Comparison of ENCODE assay signal across 8 mouse cellular contexts in genomic region chr16:91932082-91932690, GRCm38 (mm10).
DNase-seq lines count a peak whose midpoint lies in the region; ATAC-seq and TF ChIP-seq lines count a peak whose summit lies in the region.

No protein-coding gene starts in this region.

- no peaks in the 10 kb centered on the region for H3K9me3 ChIP-seq in neural tube, embryonic 11.5 days (ENCODE audit: control insufficient read depth, low read length)
- no peaks in the 10 kb centered on the region for H3K9me3 ChIP-seq in liver, embryonic 11.5 days (ENCODE audit: control insufficient read depth, low read length)
- no peaks in the 10 kb centered on the region for H3K9me3 ChIP-seq in stomach, postnatal 0 days (ENCODE audit: control insufficient read depth, low read length)

- no peaks in the 10 kb centered on the region for H3K27me3 ChIP-seq in cerebellum, adult 2 months (ENCODE audit: control insufficient read depth, insufficient read depth, low read length)
- no peaks in the 10 kb centered on the region for H3K27me3 ChIP-seq in neural tube, embryonic 11.5 days (ENCODE audit: control insufficient read depth, insufficient read depth, low read length)
- H3K27me3 ChIP-seq in liver, embryonic 11.5 days (replicated peaks; ENCODE audit: control insufficient read depth, insufficient read depth, low read length), result no peaks in the 10 kb centered on the region
- no peaks in the 10 kb centered on the region for H3K27me3 ChIP-seq in stomach, postnatal 0 days (ENCODE audit: control insufficient read depth, insufficient read depth, low read length)

- H3K9ac ChIP-seq in neural tube, embryonic 11.5 days (ENCODE audit: low read length), result no peak overlapping the region
- no peak overlapping the region for H3K9ac ChIP-seq in liver, embryonic 11.5 days (ENCODE audit: low read depth, low read length)
- no peak overlapping the region for H3K9ac ChIP-seq in stomach, postnatal 0 days (ENCODE audit: low read length)

- no peak for TF ChIP-seq POLR2A in cerebellum, adult 2 months (IDR thresholded peaks at IDR 0.05; ENCODE audit: borderline replicate concordance, insufficient read depth, low read length)

- peaks cover 4% of the 10 kb centered on the region for H3K36me3 ChIP-seq in neural tube, embryonic 11.5 days (ENCODE audit: control insufficient read depth, insufficient read depth, low read length)
- peaks cover 21% of the 10 kb centered on the region for H3K36me3 ChIP-seq in liver, embryonic 11.5 days (ENCODE audit: control insufficient read depth, insufficient read depth, low read length)
- H3K36me3 ChIP-seq in stomach, postnatal 0 days (ENCODE audit: control insufficient read depth, insufficient read depth, low read length), result peaks cover 13% of the 10 kb centered on the region

- no peak overlapping the region for H3K4me3 ChIP-seq in cerebellum, adult 2 months (replicated peaks; ENCODE audit: insufficient read depth, low read depth, low read length)
- H3K4me3 ChIP-seq in neural tube, embryonic 11.5 days (ENCODE audit: low read depth, low read length), result peak overlapping the region; percentile 93
- H3K4me3 ChIP-seq in liver, embryonic 11.5 days (ENCODE audit: low read depth, low read length), result peak overlapping the region; percentile 84
- peak overlapping the region; percentile 98 for H3K4me3 ChIP-seq in stomach, postnatal 0 days (ENCODE audit: low read depth, low read length)

- H3K4me2 ChIP-seq in neural tube, embryonic 11.5 days (ENCODE audit: low read depth), result peak overlapping the region; percentile 46
- peak overlapping the region; percentile 53 for H3K4me2 ChIP-seq in liver, embryonic 11.5 days
- peak overlapping the region; percentile 57 for H3K4me2 ChIP-seq in stomach, postnatal 0 days (replicated peaks; ENCODE audit: low read depth)

- no peak for TF ChIP-seq EP300 in stomach, postnatal 0 days (optimal IDR thresholded peaks at IDR 0.05)

- no peak for TF ChIP-seq CTCF in cerebellum, adult 2 months (IDR thresholded peaks at IDR 0.05; ENCODE audit: borderline replicate concordance, insufficient read depth, low read depth, low read length)
- TF ChIP-seq CTCF in stomach, postnatal 0 days (IDR thresholded peaks at IDR 0.05; ENCODE audit: low read depth), result peak; percentile 44

- peak; percentile 33 for DNase-seq in cerebellum, adult 11-12 months
- no peak for DNase-seq in cerebellum, adult 2 months
- DNase-seq in neural tube, embryonic 11.5 days (ENCODE audit: low spot score), result no peak
- no peak for DNase-seq in neural tube, embryonic 10.5 days (ENCODE audit: extremely low spot score, low spot score)
- DNase-seq in liver, embryonic 11.5 days (ENCODE audit: low spot score), result no peak
- peak; percentile 11 for DNase-seq in stomach, postnatal 0 days (ENCODE audit: low spot score)
- no peak for DNase-seq in c-Kit-positive CD71-positive TER-119-positive erythroid progenitor cells, embryonic 14.5 days (ENCODE audit: low spot score)
- DNase-seq in layer of hippocampus, adult 11-12 months (ENCODE audit: low spot score), result no peak

- no peak overlapping the region for H3K27ac ChIP-seq in cerebellum, adult 2 months (ENCODE audit: insufficient read depth, low read length)
- H3K27ac ChIP-seq in neural tube, embryonic 11.5 days (ENCODE audit: low read depth, low read length), result no peak overlapping the region
- H3K27ac ChIP-seq in liver, embryonic 11.5 days (ENCODE audit: low read depth, low read length), result no peak overlapping the region; the same call in 1 of the 2 replicates
- no peak overlapping the region for H3K27ac ChIP-seq in stomach, postnatal 0 days (replicated peaks)

- 56% methylated on average over 8 of the region's 8 CpGs for WGBS in cerebellum, adult 2 months
- WGBS in neural tube, embryonic 11.5 days, result 60% methylated on average over 8 of the region's 8 CpGs
- WGBS in liver, embryonic 11.5 days, result 45% methylated on average over 8 of the region's 8 CpGs
- 43% methylated on average over 8 of the region's 8 CpGs for WGBS in stomach, postnatal 0 days

- H3K4me1 ChIP-seq in cerebellum, adult 2 months (ENCODE audit: control insufficient read depth, insufficient read depth, low read length), result peaks cover 9% of the 10 kb centered on the region; the same call in 1 of the 2 replicates
- peaks cover 6% of the 10 kb centered on the region for H3K4me1 ChIP-seq in neural tube, embryonic 11.5 days (ENCODE audit: control insufficient read depth, insufficient read depth, low read length)
- peaks cover 9% of the 10 kb centered on the region for H3K4me1 ChIP-seq in liver, embryonic 11.5 days (replicated peaks; ENCODE audit: control insufficient read depth, insufficient read depth, low read length)
- H3K4me1 ChIP-seq in stomach, postnatal 0 days (replicated peaks; ENCODE audit: control insufficient read depth, insufficient read depth), result no peaks in the 10 kb centered on the region

- no peak for ATAC-seq in neural tube, embryonic 11.5 days (ENCODE audit: insufficient read depth, low FRiP score, low TSS enrichment)
- no peak for ATAC-seq in liver, embryonic 11.5 days (replicated peaks; ENCODE audit: low FRiP score)
- no peak for ATAC-seq in stomach, postnatal 0 days (ENCODE audit: low FRiP score, low TSS enrichment)

Comparison
In these comparisons a context has a peak if more than half of its experiments do, and no peak if none do; other contexts are left out.
1. DNase-seq: peak in cerebellum, adult 11-12 months (single experiment) and stomach, postnatal 0 days (single experiment); none in cerebellum, adult 2 months (0 of 2), neural tube, embryonic 11.5 days (single experiment), neural tube, embryonic 10.5 days (single experiment), liver, embryonic 11.5 days (single experiment), c-Kit-positive CD71-positive TER-119-positive erythroid progenitor cells, embryonic 14.5 days (single experiment) and layer of hippocampus, adult 11-12 months (single experiment).
2. Peak in every context shown above with its lines, with median percentiles within 50 percentile points of each other: H3K4me2 ChIP-seq.